Mouse (Mus musculus) kidney, postnatal 4 days (tissue): ENCODE data around the gene Ciao1.
A peak's percentile ranks its signal among the peaks of the same experiment; 100 is the strongest.
"Not testable (repeated sequence)": the region's sequence is repeated elsewhere in the genome, so short reads cannot be mapped to it uniquely, and the experiment has no call there.

Source experiments
- DNase-seq, 2 experiments: peaks; one replicate each; pipeline ENCODE4 v3.0.0; 2021; ENCODE audit warnings: mixed read lengths in 2 of 2

Gene Ciao1

GRCm38 (mm10) chr2:127248334-127249004 is 853 bp upstream of the Ciao1 start:
- DNase-seq: peak; percentile 62 to 72

GRCm38 (mm10) chr2:127240065-127240464 is 7.6 kb downstream of the Ciao1 start:
- DNase-seq: peak in 1 of 2 experiments; percentile 22

- DNase-seq: no peak
Measured at GRCm38 (mm10) chr2:127237897-127238610, 9.6 kb downstream of the Ciao1 start.

- no peak for DNase-seq
Measured at GRCm38 (mm10) chr2:127225261-127225660, 22.4 kb downstream of the Ciao1 start.

GRCm38 (mm10) chr2:127217746-127218145 is 29.9 kb downstream of the Ciao1 start:
- DNase-seq: no peak

- DNase-seq: no peak
Measured at GRCm38 (mm10) chr2:127210701-127211100, 36.9 kb downstream of the Ciao1 start.

- DNase-seq: no peak
Measured at GRCm38 (mm10) chr2:127208452-127208769, 39.2 kb downstream of the Ciao1 start.

GRCm38 (mm10) chr2:127207547-127208451 is 39.8 kb downstream of the Ciao1 start, which contains the start of the genes 1810024B03Rik and Snrnp200:
Gene 1810024B03Rik (minus strand): TSS chr2:127208280.
Gene Snrnp200 (plus strand): TSS chr2:127208386.
- DNase-seq: peak; percentile 96 to 97

GRCm38 (mm10) chr2:127206916-127207315 is 40.7 kb downstream of the Ciao1 start:
- DNase-seq: no peak

- not testable (repeated sequence) for DNase-seq
Measured at GRCm38 (mm10) chr2:127205936-127206335, 41.7 kb downstream of the Ciao1 start.

GRCm38 (mm10) chr2:127204932-127205331 is 42.7 kb downstream of the Ciao1 start:
- peak; percentile 70 to 72 for DNase-seq
